Mouse (Mus musculus) neural tube, embryonic 11.5 days (tissue): ENCODE data around the gene Prss16. TPM values are rescaled to one million over a fixed set of nuclear protein-coding genes. Genes with fewer than 3 reads are reported as not detected.
A peak's percentile ranks its signal among the peaks of the same experiment; 100 is the strongest.

Source experiments
- ATAC-seq: fragments of 200-750 bp; cut with Nextera tagmentation; 2 replicates; pipeline ENCODE4 v1.8.0; 2017; ENCODE audit warnings: moderate number of reproducible peaks, mild to moderate bottlenecking, moderate TSS enrichment, moderate library complexity; ENCODE audit not compliant: insufficient read depth, low FRiP score, low TSS enrichment
- DNase-seq: peaks from one replicate; pipeline ENCODE4 v3.0.0-alpha.2; 2015; ENCODE audit warnings: low spot score
- H3K27ac ChIP-seq: fragments of 300-500 bp; sonication (generic); 2 replicates; pipeline ENCODE4 v1.5.1; 2014; ENCODE audit warnings: low read depth, mild to moderate bottlenecking, low read length
- H3K27me3 ChIP-seq: fragments of 300-500 bp; sonication (generic); 2 replicates; pipeline ENCODE4 v1.6.1; 2014; ENCODE audit warnings: mild to moderate bottlenecking, low read length, mixed read lengths; ENCODE audit not compliant: control insufficient read depth, insufficient read depth
- H3K36me3 ChIP-seq: fragments of 300-500 bp; sonication (generic); 2 replicates; pipeline ENCODE4 v1.6.1; 2014; ENCODE audit warnings: mild to moderate bottlenecking, low read length, moderate library complexity, mixed read lengths; ENCODE audit not compliant: control insufficient read depth, insufficient read depth
- H3K4me1 ChIP-seq: fragments of 300-500 bp; sonication (generic); 2 replicates; pipeline ENCODE4 v1.6.1; 2014; ENCODE audit warnings: low read length, mixed read lengths; ENCODE audit not compliant: control insufficient read depth, insufficient read depth
- H3K4me2 ChIP-seq: fragments of 300-500 bp; sonication (generic); 2 replicates; pipeline ENCODE4 v1.6.1; 2014; ENCODE audit warnings: low read depth, mild to moderate bottlenecking, moderate library complexity
- H3K4me3 ChIP-seq: fragments of 300-500 bp; sonication (generic); 2 replicates; pipeline ENCODE4 v1.5.1; 2014; ENCODE audit warnings: low read depth, low read length
- H3K9ac ChIP-seq: fragments of 300-500 bp; sonication (generic); 2 replicates; pipeline ENCODE4 v1.6.1; 2014; ENCODE audit warnings: mild to moderate bottlenecking, low read length
- H3K9me3 ChIP-seq: fragments of 300-500 bp; sonication (generic); 2 replicates; pipeline ENCODE4 v1.6.1; 2016; ENCODE audit warnings: low read length; ENCODE audit not compliant: control insufficient read depth
- WGBS: fragments of 180-500 bp; shearing (Covaris S2); extraction: QIAGEN DNeasy Blood & Tissue Kit; methylation state at CpG from one replicate; pipeline ENCODE4 v1.1.7; 2014; 5-methylcytosine and 5-hydroxymethylcytosine counted together
- polyA plus RNA-seq: library from polyadenylated mRNA; unstranded; fragments of >200 nt; fragmentation: Nextera tagmentation; extraction: Ambion mirVana; gene quantifications from 2 replicates; pipeline ENCODE4 v1.2.1, GENCODE M21; 2014

Gene Prss16
- polyA plus RNA-seq, 1 experiment from 2014 or later: 0.21 TPM

- no peaks in the 10 kb centered on the region for H3K9me3 ChIP-seq
- WGBS: 59% methylated on average over 2 of the region's 2 CpGs
- DNase-seq: no peak
- H3K4me3 ChIP-seq: no peak overlapping the region
- peaks cover 98% of the 10 kb centered on the region for H3K27me3 ChIP-seq
- no peak overlapping the region for H3K27ac ChIP-seq
- no peak overlapping the region for H3K4me2 ChIP-seq
- ATAC-seq: no peak
- H3K9ac ChIP-seq: no peak overlapping the region
- peaks cover 12% of the 10 kb centered on the region; the same call in 1 of the 2 replicates for H3K4me1 ChIP-seq
- H3K36me3 ChIP-seq: no peaks in the 10 kb centered on the region
Observed at GRCm38 (mm10) chr13:22001346-22001745, 8.2 kb downstream of the Prss16 start.

- ATAC-seq (no peak), DNase-seq (no peak)
- Histone ChIP-seq H3K4me2 (no peak overlapping the region), H3K27ac (no peak overlapping the region), H3K4me1 (0 out of 2 replicates have a peak, but pooled peaks cover 7% of the 10 kb centered on the region), H3K27me3 (peaks cover 90% of the 10 kb centered on the region), H3K36me3 (no peaks in the 10 kb centered on the region), H3K4me3 (no peak overlapping the region), H3K9me3 (no peaks in the 10 kb centered on the region), H3K9ac (no peak overlapping the region)
- 40% methylated on average over 4 of the region's 4 CpGs for WGBS
Observed at GRCm38 (mm10) chr13:21999147-21999546, 10.4 kb downstream of the Prss16 start.

GRCm38 (mm10) chr13:21998412-21998811 is 11.1 kb downstream of the Prss16 start:
- Histone ChIP-seq H3K9me3 (no peaks in the 10 kb centered on the region), H3K27me3 (peaks cover 82% of the 10 kb centered on the region), H3K4me1 (0 out of 2 replicates have a peak, but pooled peaks cover 7% of the 10 kb centered on the region), H3K27ac (no peak overlapping the region), H3K9ac (no peak overlapping the region), H3K4me3 (no peak overlapping the region), H3K4me2 (no peak overlapping the region), H3K36me3 (no peaks in the 10 kb centered on the region)
- DNase-seq (no peak), ATAC-seq (no peak)
- 23% methylated on average over 3 of the region's 3 CpGs for WGBS

- Histone ChIP-seq H3K4me3 (peak overlapping the region; percentile 27; the same call in 1 of the 2 replicates), H3K4me2 (peak overlapping the region; percentile 49), H3K36me3 (no peaks in the 10 kb centered on the region), H3K27me3 (peaks cover 76% of the 10 kb centered on the region), H3K4me1 (0 out of 2 replicates have a peak, but pooled peaks cover 7% of the 10 kb centered on the region), H3K9me3 (no peaks in the 10 kb centered on the region), H3K9ac (no peak overlapping the region), H3K27ac (no peak overlapping the region)
- 3% methylated on average over 4 of the region's 4 CpGs for WGBS
- DNase-seq: no peak
- no peak for ATAC-seq
Observed at GRCm38 (mm10) chr13:21997821-21998220, 11.7 kb downstream of the Prss16 start.

GRCm38 (mm10) chr13:21997201-21997820 is 12.2 kb downstream of the Prss16 start:
- 0 out of 2 replicates have a peak, but pooled peaks cover 7% of the 10 kb centered on the region for H3K4me1 ChIP-seq
- peaks cover 71% of the 10 kb centered on the region for H3K27me3 ChIP-seq
- H3K4me2 ChIP-seq: peak overlapping the region; percentile 49
- WGBS: 1% methylated on average over 21 of the region's 21 CpGs
- no peak for ATAC-seq
- H3K27ac ChIP-seq: no peak overlapping the region
- DNase-seq: no peak
- peak overlapping the region; percentile 27; the same call in 1 of the 2 replicates for H3K4me3 ChIP-seq
- no peaks in the 10 kb centered on the region for H3K9me3 ChIP-seq
- H3K36me3 ChIP-seq: no peaks in the 10 kb centered on the region
- H3K9ac ChIP-seq: no peak overlapping the region

- DNase-seq (no peak), ATAC-seq (no peak)
Observed at GRCm38 (mm10) chr13:21996840-21997185, 12.7 kb downstream of the Prss16 start.

GRCm38 (mm10) chr13:21996101-21996839 is 13.3 kb downstream of the Prss16 start:
- Histone ChIP-seq H3K4me2 (peak overlapping the region; percentile 57), H3K27me3 (peaks cover 61% of the 10 kb centered on the region), H3K36me3 (no peaks in the 10 kb centered on the region), H3K4me1 (0 out of 2 replicates have a peak, but pooled peaks cover 7% of the 10 kb centered on the region), H3K27ac (no peak overlapping the region), H3K4me3 (peak overlapping the region; percentile 36), H3K9ac (no peak overlapping the region), H3K9me3 (no peaks in the 10 kb centered on the region)
- 2% methylated on average over 12 of the region's 12 CpGs for WGBS
- DNase-seq: peak; percentile 66
- ATAC-seq: no peak; the same call in 1 of the 2 replicates

More at GRCm38 (mm10) chr13:21996840-21997185, 12.7 kb downstream of the Prss16 start:
- Histone ChIP-seq H3K4me3 (peak overlapping the region; percentile 27), H3K9ac (no peak overlapping the region), H3K4me1 (0 out of 2 replicates have a peak, but pooled peaks cover 7% of the 10 kb centered on the region), H3K27me3 (peaks cover 66% of the 10 kb centered on the region), H3K36me3 (no peaks in the 10 kb centered on the region), H3K9me3 (no peaks in the 10 kb centered on the region), H3K4me2 (peak overlapping the region; percentile 49), H3K27ac (no peak overlapping the region)
- under 1% methylated on average over 13 of the region's 13 CpGs for WGBS

GRCm38 (mm10) chr13:21995331-21995914 is 14.1 kb downstream of the Prss16 start:
- ATAC-seq: 0 out of 2 replicates have a peak, but pooled peaks have one; percentile 20

More at GRCm38 (mm10) chr13:21995331-21995914, 14.1 kb downstream of the Prss16 start:
- no peaks in the 10 kb centered on the region for H3K36me3 ChIP-seq
- H3K27ac ChIP-seq: no peak overlapping the region
- peak overlapping the region; percentile 36 for H3K4me3 ChIP-seq
- no peaks in the 10 kb centered on the region for H3K9me3 ChIP-seq
- no peak overlapping the region for H3K9ac ChIP-seq
- 0 out of 2 replicates have a peak, but pooled peaks cover 7% of the 10 kb centered on the region for H3K4me1 ChIP-seq
- peaks cover 53% of the 10 kb centered on the region for H3K27me3 ChIP-seq
- 0% methylated on average over 20 of the region's 21 CpGs for WGBS
- H3K4me2 ChIP-seq: peak overlapping the region; percentile 57
- DNase-seq: peak; percentile 64
